Mouse (Mus musculus): ENCODE measurements around the gene Spag9.

Gene Spag9

DNA sequence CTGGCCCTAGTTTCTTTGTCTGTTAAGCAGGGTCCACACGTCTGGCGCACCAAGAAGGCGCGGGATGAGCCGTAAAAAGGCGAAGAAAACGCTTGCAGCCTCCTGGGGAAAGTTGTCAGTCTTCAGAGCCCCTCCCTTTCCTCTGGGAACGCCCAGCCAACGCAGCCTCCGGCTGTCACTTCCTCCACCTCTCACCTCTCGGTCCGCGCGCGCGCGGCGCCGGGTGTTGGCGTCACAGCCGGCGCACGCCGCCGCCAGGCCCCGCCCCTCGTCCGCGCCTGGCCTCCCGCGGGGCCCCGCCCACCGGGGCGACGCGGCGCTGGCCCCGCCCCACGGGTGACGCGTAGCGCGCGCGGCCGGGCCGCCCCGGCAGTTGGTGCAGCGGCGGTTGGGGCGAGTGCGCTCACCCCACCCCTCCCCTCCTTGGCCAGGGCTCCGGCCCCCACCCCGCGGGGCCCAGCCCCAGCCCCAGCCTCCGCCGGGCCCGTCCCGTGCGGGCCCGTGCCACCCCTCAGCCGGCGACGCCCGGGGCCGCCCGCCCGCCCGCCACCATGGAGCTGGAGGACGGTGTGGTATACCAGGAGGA is at the start of gene Spag9:
Gene Spag9, plus strand, starts transcription at position 372 of the 586 bp plus-strand sequence.
- in situ Hi-C loops (cut with MboI, MseI): no loop called here

GRCm38 (mm10) chr11:93948887-93949567 is 46.9 kb upstream of the Spag9 start:
- in situ Hi-C loops (cut with MboI, MseI): loop anchor here (5.0 kb wide), 1 partner anchor 52 kb away; no protein-coding TSS in a partner anchor

DNA sequence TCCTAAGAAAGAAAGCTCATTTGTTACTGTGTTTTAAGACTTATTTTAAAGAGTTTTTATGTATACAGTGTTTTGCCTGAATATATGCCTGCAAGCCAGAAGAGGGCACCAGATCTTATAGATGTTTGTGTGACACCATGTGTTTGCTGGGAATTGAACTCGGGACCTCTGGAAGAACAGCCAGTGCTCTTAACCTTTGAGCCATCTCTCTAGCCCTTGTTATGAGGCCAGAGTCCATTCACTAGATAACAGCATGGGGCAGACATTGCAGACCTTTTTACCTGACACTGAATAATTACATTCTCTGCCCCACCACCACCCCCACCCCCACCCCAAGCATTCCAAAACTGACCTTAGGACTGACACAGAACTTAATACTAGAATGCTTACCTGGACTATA is 45.8 kb upstream of the Spag9 start:
- in situ Hi-C loops (cut with MboI, MseI): no loop called here

DNA sequence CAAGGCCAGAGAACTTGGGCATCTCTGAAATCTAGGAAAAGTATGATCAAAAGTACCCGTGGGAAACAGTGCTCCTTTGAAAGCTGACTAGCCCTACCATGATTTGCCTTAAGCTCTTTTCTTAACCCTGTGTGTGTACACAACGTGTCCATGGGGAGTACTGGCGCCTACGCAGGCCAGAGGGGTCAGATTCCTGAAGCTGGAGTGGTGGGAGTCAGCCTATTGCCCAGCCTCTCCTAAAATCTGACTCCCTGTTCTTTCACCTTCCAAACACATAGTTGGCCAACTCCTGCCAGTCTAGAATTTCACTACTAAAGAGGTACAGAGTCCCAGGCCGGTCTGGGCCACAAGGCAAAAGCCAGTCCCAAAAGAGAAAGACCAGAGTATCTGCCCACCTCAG is 43.5 kb upstream of the Spag9 start:
- in situ Hi-C loops (cut with MboI, MseI): no loop called here

- in situ Hi-C loops (cut with MboI, MseI): no loop called here
Measured at GRCm38 (mm10) chr11:93954738-93955255, 41.1 kb upstream of the Spag9 start.

DNA sequence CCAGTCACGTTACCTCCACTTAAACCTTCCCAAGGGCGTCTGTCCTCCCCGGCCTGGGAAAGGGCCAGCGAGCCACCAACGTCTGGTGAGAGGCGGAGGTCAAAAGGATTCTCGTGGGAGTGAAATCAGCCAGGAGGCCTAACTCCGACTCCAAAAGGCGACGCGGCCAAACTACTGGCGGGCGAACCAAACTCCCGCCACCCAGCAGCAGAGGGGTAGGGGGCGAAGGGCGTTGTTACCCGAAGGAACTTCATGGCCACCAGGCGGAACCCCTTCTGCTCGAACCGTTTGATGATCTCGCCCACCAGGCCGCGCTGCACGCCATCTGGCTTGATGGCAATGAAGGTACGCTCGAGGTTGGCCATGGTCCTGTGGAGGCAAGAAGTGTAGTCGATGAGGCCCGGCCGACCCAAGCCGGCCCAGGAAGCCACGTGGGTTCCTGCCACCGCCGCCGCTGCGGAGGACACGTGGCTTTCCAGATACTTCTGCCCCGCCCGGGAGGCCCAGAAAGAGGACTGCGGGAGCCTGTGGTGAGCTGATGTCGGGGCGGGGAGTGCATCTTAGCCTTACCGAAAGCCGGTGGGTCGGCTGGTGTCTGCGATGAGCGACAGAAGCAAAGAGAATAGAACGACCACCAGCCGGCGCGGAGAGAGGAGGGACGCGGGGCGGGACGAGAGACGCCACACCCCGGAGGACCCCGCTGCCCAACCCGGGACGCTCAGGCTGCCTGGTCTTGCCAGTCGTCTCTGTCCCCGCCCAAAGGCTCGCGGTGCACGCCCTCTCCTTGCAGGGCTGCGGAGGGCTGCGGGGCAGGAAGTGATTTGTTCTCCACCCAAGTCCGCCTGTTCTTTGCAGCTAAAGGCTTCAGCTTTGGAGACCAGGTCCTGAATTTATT is 40.4 kb upstream of the Spag9 start:
- in situ Hi-C loops (cut with MboI, MseI): no loop called here

DNA sequence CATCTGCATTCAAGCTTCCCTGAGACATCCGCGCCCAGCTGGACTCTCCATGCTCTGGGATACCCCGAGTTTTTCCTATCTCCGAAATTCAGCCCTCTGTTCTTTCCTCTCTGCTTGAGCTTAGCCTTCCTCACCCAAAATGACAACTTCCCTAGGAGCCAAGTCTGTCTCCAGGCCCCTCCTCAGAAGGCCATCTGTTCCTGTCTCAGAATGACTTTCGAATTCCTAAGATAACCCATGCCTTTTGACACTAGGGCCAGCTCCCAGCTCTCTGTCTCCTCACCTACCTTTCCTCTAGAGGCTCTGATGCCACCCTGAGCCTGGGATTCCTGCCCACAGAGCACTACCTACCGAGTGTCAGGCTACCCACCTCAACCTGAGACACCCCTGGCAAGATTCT is 39.7 kb upstream of the Spag9 start, which contains the start of gene Nme2:
Gene Nme2, minus strand, starts transcription at position 101 of the 400 bp plus-strand sequence.
- in situ Hi-C loops (cut with MboI, MseI): no loop called here

DNA sequence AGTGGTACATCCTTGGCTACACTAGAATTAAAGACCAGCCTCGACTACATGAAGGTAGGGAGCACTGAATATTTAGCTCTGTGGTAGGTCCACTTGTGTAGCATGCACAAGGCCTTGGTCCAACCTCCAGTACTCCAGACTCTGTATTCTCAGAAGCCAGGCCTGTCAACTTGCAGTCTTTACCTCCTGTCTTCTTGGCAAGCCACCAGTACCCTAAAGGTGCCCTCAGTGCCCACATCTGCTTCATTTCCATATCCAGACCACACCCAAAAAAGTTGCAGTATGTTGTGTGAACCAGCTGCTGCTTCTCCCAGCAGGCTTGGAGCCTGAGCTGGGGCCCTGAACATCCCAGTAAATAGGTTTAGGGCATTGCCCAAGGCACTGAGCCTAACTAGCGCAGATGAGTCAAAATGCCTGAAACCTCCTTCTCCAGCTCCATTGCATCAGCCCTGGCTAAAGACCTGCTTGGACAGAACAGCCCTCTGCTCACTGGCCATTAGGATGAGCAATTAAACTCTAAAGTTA is 38.8 kb upstream of the Spag9 start:
- in situ Hi-C loops (cut with MboI, MseI): no loop called here

DNA sequence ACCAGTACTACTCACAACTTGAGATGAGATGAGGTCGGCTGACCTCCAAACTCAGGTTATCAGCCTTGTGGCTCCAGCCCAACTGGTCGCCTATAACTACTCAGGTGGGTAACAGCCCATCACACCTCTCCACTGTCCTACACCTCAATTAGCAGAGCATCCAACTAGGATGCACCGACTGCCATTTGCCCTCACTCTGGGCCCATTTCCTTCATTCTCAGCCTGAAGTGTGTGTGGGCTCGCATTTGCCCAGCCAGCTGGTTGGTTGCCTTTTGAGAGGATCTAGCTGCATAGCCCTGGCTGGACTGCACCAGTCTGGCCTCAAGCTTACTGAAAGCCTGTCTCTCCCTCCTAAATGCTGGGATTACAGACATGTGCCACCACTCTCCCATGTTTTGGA is 38.1 kb upstream of the Spag9 start:
- in situ Hi-C loops (cut with MboI, MseI): no loop called here

DNA sequence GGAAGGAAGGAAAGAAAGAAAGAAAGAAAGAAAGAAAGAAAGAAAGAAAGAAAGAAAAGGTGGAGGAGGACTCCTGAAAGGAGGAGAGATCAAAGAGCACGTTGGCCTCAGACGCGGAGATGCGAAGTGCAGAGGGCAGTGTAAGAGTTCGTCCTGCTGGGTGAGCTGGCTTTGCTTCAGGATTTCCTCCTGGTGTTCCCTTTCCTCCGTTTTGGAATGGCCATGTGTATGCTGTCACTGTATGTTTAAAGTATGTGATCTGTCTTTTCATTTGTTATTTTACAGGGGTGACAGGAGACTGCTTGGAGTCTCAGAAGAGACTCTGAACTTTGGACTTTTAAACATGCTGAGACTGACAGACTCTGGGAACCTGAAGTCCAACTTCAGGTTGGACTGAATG is 34.4 kb upstream of the Spag9 start:
- in situ Hi-C loops (cut with MboI, MseI): no loop called here

DNA sequence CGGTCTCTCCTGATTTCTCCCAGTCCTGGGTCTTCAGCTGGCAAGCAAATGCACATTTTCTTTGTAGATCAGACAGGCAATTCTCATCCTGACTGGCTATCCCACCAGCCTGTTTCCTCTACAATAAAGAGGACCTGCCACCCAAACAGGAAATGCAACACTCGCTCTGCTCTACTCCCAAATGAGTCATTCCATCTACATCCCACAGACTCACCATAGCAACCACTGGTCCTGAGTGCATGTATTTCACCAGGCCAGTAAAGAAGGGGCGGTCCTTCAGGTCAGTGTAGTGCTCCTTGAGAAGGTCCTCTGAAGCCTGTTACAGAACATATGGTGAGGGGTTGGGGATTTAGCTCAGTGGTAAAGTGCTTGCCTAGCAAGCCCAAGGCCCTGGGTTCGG is 32.9 kb upstream of the Spag9 start:
- in situ Hi-C loops (cut with MboI, MseI): no loop called here

- in situ Hi-C loops (cut with MboI, MseI): no loop called here
Measured at GRCm38 (mm10) chr11:93965391-93965790, 30.5 kb upstream of the Spag9 start.

DNA sequence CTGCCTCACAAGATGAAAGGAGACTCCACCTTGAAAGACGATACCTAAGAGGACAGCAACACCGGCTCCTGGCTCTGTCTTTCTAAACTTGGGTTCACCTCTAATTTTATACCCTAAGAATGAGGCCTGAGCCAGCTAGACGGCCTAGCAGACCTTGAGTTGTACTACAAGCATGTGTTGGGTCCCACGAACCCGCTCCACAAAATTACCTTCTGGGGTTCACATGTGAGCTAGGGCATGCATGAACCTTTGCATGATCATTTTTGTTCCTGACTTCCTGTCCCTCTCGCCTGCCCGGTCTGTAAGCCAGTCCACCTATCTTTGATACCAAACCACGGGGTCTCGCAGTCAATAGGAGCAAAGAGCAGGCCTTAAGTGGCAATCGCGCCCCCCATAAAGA is 28.5 kb upstream of the Spag9 start:
- in situ Hi-C loops (cut with MboI, MseI): no loop called here

DNA sequence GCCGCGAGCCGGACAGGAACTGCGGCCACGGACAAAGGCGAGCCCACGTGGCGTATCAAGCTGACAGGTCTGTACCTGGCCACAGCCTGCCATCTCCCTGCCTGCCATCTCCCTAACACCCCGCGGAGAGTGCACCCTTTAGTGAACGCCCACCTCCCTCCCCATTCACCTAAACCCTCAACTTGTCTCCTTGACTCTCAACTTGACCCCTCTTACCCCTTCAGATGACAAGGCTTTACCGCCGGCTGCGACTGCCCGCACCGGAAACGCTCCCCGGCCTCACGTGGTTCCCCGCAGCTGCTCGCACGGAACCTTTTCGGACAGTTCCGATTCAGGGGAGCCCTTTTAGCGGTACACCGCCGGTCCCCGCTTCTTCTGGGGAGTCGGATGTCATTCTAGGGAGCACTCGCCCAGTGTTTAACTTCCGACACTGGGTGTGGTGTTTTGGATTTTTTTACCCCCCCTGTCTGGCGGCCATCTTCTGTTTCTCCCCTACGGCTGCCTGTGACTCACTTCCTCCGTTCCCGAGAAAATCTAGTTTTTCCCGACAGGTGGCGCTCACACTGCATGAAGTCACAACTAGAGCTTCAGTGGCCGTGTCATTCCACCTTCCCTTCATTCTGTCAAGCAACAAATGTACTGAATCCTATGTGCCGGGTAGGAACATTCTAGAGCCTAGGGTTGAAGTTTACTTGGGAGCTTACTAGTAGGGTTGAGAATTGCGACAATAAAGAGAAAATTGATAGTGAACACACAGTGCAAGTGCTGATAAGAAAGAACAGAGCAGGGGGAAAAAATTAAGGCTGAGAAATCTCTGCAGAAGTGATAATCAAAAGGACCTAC is 27.7 kb upstream of the Spag9 start, which contains the start of the genes Gm20390 and Nme1:
Gene Gm20390, minus strand, starts transcription at position 289 of the 843 bp plus-strand sequence.
Gene Nme1, minus strand, starts transcription at position 517 of the 843 bp plus-strand sequence.
- in situ Hi-C loops (cut with MboI, MseI): no loop called here

GRCm38 (mm10) chr11:93968848-93969128 is 27.1 kb upstream of the Spag9 start:
- in situ Hi-C loops (cut with MboI, MseI): no loop called here

DNA sequence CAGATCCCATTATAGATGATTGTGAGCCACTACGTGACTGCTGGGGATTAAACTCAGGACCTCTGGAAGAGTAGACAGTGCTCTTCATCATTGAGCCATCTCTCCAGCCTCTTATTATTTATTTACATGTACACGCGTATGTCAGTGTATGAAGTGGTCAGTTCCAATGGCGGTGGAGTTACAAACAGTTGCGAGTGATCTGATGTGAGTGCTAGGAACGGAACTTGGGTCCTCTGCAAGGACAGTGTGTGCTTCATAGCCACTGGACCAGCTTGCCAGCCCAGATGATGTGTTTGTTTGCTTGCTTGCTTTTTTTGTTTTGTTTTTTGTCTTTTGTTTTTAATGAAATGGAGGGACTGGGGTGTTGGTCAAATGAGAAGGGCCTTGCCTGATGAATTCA is 26.7 kb upstream of the Spag9 start:
- in situ Hi-C loops (cut with MboI, MseI): no loop called here

DNA sequence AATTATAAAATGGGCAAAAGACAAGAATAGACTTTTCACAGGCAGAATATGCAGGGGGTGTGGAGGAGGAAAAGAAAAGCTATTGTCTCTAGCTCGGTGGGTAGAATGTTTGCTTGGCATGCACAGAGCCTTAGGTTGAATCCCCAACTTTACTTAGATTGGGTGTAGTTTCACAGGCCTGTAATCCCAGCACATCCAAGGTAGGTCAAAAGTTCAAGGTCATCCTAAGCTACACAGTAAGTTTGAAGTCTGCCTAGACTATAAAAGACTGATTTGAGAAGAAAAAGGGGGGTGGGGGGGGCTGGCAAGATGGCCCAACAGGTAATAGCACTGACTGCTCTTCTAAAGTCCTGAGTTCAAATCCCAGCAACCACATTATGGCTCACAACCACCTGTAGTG is 26.1 kb upstream of the Spag9 start:
- in situ Hi-C loops (cut with MboI, MseI): loop anchor here (5.0 kb wide), 1 partner anchor 113 kb away; no protein-coding TSS in a partner anchor

DNA sequence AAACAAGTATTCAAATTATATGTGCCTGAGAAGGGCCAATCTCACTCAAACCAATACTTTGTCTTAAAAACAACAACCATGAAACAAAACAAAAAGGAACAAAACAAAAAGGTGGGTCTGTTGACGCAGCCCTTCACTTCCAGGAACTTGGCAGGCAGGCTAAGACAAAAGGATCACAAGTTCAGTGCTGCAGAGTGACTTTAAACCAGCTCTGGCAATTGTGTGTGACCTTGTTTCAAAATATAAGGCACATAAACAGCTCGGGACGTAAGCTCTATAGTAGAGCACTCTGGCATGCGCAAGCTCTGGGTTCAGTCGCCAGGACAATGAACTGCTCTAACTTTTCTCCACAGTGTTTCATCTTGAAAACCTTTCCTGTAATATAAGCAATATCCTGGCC is 22.9 kb upstream of the Spag9 start:
- in situ Hi-C loops (cut with MboI, MseI): loop anchor here (5.0 kb wide), 1 partner anchor 109 kb away; no protein-coding TSS in a partner anchor

DNA sequence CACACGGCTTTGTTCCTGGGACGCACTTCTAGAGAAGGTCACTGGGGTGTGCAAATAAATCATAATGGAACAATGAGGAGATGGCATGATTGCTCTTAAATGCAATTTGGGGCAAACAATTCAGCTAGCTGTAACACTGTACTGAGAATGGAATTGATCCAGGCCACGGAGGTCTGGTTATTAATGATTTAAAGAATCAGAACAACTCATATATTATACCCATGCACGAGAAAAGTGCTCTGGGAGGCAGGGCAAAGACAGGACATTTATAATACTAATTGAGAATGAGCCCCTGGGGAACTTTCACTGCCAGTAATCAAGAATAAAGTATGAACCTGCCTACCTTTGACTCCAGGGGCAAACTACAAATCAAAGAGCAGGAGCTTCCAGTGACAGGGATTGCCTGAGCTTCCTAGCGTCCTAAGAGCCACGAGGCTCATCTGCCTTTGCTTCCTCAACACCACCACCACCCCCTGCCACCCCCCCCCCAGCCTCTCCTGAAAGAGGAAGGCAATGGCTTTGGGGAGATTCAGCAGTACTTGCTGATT is 16.3 kb upstream of the Spag9 start:
- in situ Hi-C loops (cut with MboI, MseI): no loop called here

DNA sequence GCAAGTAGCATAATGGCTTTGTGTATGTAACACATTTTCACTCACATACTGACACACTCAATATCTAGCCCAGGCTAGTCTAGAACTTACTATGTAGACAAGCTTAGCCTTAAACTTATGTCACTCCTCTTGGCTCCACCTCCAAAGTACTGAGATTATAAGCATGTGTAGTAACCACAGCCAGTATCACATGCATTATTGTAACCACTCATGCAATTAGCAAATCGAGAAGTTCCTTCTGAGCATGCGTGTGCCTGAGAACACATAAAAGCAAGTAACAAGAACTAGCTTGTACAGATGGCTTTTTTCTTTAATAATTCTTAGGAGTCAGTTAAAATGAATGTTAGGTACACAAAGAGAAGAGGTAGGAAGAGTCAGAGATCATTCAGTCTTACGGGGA is 11.3 kb upstream of the Spag9 start:
- in situ Hi-C loops (cut with MboI, MseI): no loop called here

DNA sequence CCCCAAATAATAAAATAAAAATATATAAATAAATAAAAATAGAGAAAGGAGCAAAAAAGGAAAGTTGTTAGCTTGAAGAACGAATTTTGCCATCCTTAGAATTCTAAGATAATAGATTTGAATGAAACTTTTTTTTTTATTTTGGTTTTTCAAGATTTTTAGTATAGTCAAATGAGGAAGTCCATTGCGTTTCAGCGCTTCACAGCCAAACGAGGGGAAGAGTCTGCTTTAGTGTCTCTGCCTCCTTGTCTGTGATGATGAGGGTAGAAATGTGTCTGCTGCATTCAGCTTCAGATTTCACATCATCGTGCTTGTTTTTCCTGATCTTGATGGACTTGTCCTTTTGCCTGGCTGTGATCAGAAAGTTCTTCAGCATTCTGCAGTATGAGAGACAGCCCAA is 10.6 kb upstream of the Spag9 start:
- in situ Hi-C loops (cut with MboI, MseI): no loop called here

Measured in T-helper 1 cell (primary cell).